Mouse (Mus musculus) liver, embryonic 14.5 days (tissue): ENCODE measurements around the gene Dcxr. TPM values are rescaled to one million over a fixed set of nuclear protein-coding genes. Genes with fewer than 3 reads are reported as not detected.
"Not testable (repeated sequence)": the region's sequence is repeated elsewhere in the genome, so short reads cannot be mapped to it uniquely, and the experiment has no call there.

Experiments
- ATAC-seq: fragments of 200-750 bp; cut with Nextera tagmentation; 2 replicates; pipeline ENCODE4 v1.8.0; 2017; ENCODE audit warnings: moderate number of reproducible peaks, mild to moderate bottlenecking, moderate library complexity; ENCODE audit not compliant: insufficient read depth
- DNase-seq, 3 experiments: peaks; one replicate each; pipeline ENCODE4 v3.0.0-alpha.2; 2012 to 2013; ENCODE audit warnings: low read depth in 3 of 3, low spot score in 3 of 3
- H3K27ac ChIP-seq: fragments of 300-500 bp; sonication (generic); 2 replicates; pipeline ENCODE4 v1.5.1; 2014; ENCODE audit warnings: moderate library complexity, mild to moderate bottlenecking, control low read depth, inconsistent platforms
- H3K27me3 ChIP-seq: fragments of 300-500 bp; sonication (generic); 2 replicates; pipeline ENCODE4 v1.6.1; 2014; ENCODE audit warnings: mild to moderate bottlenecking, low read length, moderate library complexity; ENCODE audit not compliant: control insufficient read depth, insufficient read depth
- H3K36me3 ChIP-seq: fragments of 300-500 bp; sonication (generic); replicated peaks from 2 replicates; pipeline ENCODE4 v1.6.1; 2014; ENCODE audit warnings: low read depth; ENCODE audit not compliant: control insufficient read depth, insufficient read depth
- H3K4me1 ChIP-seq, 2 experiments: fragments of 200-500 bp in 1 of 2; fragments of 300-500 bp in 1 of 2; sonication (generic) in 1 of 2; replicated peaks; 2 replicates each; pipeline ENCODE4 v1.6.1; 2012 to 2014; ENCODE audit warnings: antibody characterized with exemption in 1 of 2, inconsistent platforms in 1 of 2, low read length in 1 of 2; ENCODE audit not compliant: control insufficient read depth in 2 of 2, insufficient read depth in 2 of 2
- H3K4me2 ChIP-seq: fragments of 300-500 bp; sonication (generic); 2 replicates; pipeline ENCODE4 v1.6.1; 2014; ENCODE audit warnings: low read depth, mild to moderate bottlenecking, control low read depth, moderate library complexity
- H3K4me3 ChIP-seq, 2 experiments: fragments of 200-500 bp in 1 of 2; fragments of 300-500 bp in 1 of 2; sonication (generic) in 1 of 2; 2 replicates each; pipeline ENCODE4 v1.5.1; 2012 to 2014; ENCODE audit warnings: low read depth in 2 of 2, low read length in 2 of 2, mild to moderate bottlenecking in 2 of 2, control low read depth in 1 of 2, inconsistent platforms in 1 of 2, moderate library complexity in 1 of 2; ENCODE audit not compliant: insufficient read depth in 1 of 2
- H3K9ac ChIP-seq: fragments of 300-500 bp; sonication (generic); replicated peaks from 2 replicates; pipeline ENCODE4 v1.6.1; 2014; ENCODE audit warnings: mild to moderate bottlenecking, control low read depth, moderate library complexity
- H3K9me3 ChIP-seq: fragments of 300-500 bp; sonication (generic); 2 replicates; pipeline ENCODE4 v1.6.1; 2016; ENCODE audit warnings: low read length, mixed read lengths; ENCODE audit not compliant: control insufficient read depth
- CTCF ChIP-seq: IDR thresholded peaks from 2 replicates; pipeline ENCODE4 v1.5.1; 2016; ENCODE audit warnings: antibody characterized with exemption, low read depth, control low read depth
- EP300 ChIP-seq: IDR thresholded peaks from 2 replicates; pipeline ENCODE4 v1.6.1; 2016; ENCODE audit warnings: antibody characterized with exemption, low read depth
- WGBS: fragments of 180-500 bp; shearing (Covaris S2); extraction: QIAGEN DNeasy Blood & Tissue Kit; methylation state at CpG from one replicate; pipeline ENCODE4 v1.1.7; 2014; ENCODE audit not compliant: insufficient replicate concordance; 5-methylcytosine and 5-hydroxymethylcytosine counted together
- polyA plus RNA-seq, 2 experiments: library from polyadenylated mRNA; depleted of rRNA in 1 of 2; stranded (reverse) in 1 of 2; unstranded in 1 of 2; fragments of >200 nt; fragmentation: Nextera tagmentation in 1 of 2; extraction: Ambion mirVana in 1 of 2; gene quantifications; 2 replicates each; pipeline versions ENCODE4 v1.2.1 to v1.2.3; 2012 to 2014

The Dcxr gene
- polyA plus RNA-seq (2012; rRNA removed) (10.4 and 11.3 TPM in 2 replicates), polyA plus RNA-seq (2014; fragmentation: Nextera tagmentation; extraction: Ambion mirVana) (15.1 and 17.0 TPM in 2 replicates)

- DNase-seq = peak; percentile 75 to 80 (median 78)
- ATAC-seq = peak; percentile 83
- under 1% methylated on average over 14 of the region's 14 CpGs for WGBS
- peaks cover 7% of the 10 kb centered on the region for H3K27me3 ChIP-seq
- H3K4me1 ChIP-seq = peaks cover 0 to 6% of the 10 kb centered on the region in 2 experiments; a peak in 2 of 4 replicates
- H3K4me3 ChIP-seq = peak within 1 kb of the TSS; percentile 46 to 62
- peak within 1 kb of the TSS; percentile 79 for H3K4me2 ChIP-seq
- TF ChIP-seq CTCF (peak; percentile 50), EP300 (no peak)
- H3K36me3 ChIP-seq = no peaks in the 10 kb centered on the region
- no peak within 1 kb of the TSS for H3K27ac ChIP-seq
- no peaks in the 10 kb centered on the region for H3K9me3 ChIP-seq
- H3K9ac ChIP-seq = peak within 1 kb of the TSS; percentile 49
These were observed at the start of gene Dcxr for GRCm38 (mm10) chr11:120727169-120727527. Dcxr (minus strand) TSS chr11:120727281.

DNA sequence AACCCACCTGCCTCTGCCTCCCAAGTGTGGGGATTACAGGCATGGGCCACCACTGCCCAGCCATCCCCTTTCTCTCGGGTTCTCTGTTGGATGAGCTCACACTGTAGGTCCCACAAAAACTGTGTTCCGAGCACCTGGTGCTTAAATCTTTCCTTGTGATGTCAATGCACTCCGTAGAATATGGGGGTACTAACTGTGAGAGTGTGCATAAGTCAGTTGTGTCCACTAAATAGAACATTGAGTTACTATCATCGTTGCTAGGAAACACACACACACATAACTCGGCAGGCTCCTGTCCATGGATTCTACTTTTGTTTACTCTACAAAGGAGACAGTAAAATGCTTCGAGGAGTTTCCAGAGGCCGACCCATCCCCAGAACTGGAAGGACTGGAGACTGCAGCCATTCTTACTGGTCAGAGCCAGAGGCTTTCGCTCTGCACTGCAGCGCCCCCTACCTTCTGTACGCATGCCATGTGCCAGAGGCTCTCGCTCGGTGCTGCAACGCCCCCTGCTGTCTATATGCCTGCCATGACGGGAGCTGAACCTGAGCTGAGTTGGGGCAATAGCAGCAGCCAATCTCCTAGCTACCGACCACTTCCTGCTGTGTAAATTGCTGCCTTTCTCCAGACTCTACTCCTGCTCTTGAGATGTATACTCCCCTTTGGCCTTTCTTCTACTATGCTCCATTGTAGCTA is 48.8 kb upstream of the Dcxr start:
- H3K9ac ChIP-seq = no peak overlapping the region
- ATAC-seq (peak; percentile 73), DNase-seq (peak; percentile 71 to 79 (median 76))
- no peak overlapping the region for H3K27ac ChIP-seq
- H3K4me3 ChIP-seq = no peak overlapping the region
- no peaks in the 10 kb centered on the region for H3K27me3 ChIP-seq
- H3K9me3 ChIP-seq = no peaks in the 10 kb centered on the region
- no peaks in the 10 kb centered on the region for H3K4me1 ChIP-seq
- TF ChIP-seq EP300 (no peak), CTCF (peak; percentile 100)
- no peaks in the 10 kb centered on the region for H3K36me3 ChIP-seq
- WGBS = 20% methylated on average over 15 of the region's 15 CpGs
- H3K4me2 ChIP-seq = no peak overlapping the region

DNA sequence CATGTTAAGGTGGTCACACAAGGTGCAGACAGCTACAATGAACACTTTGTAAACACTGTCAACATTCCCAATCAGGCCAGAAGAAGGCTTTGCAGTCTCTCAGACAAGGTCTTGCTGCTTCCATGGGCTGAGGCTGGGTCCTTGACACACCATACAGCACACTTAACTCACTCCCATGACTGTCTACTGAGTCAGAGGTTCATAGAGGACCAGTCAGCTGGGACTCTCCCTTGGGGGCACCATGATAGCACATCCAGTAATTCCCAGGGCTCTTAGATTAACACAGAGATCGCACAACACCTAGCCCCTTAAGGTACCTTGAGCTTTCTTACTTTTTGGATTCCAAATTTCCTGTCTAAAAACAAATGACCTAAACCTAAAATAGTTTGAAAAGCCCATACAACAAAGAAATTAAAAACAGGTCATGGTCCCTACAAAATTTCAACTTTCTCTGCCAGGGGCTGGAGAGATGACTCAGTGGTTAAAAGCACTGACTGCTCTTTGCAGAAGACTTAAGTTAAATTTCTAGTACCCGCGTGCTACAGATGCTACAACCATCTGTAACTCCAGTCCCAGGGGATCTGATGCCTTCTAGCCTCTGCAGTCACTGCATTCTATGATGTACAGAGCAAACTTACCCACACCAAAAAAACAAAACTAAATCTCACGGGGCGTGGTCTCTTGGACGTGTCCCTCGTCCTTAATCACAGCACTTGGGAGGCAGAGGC is 46.5 kb upstream of the Dcxr start:
- Histone ChIP-seq H3K9ac (no peak overlapping the region), H3K4me3 (no peak overlapping the region), H3K4me1 (peaks cover 0 to under 1% of the 10 kb centered on the region in 2 experiments; a peak in 2 of 4 replicates), H3K27me3 (no peaks in the 10 kb centered on the region), H3K4me2 (no peak overlapping the region), H3K36me3 (no peaks in the 10 kb centered on the region), H3K27ac (no peak overlapping the region), H3K9me3 (no peaks in the 10 kb centered on the region)
- TF ChIP-seq CTCF (no peak), EP300 (no peak)
- ATAC-seq (no peak), DNase-seq (no peak)
- 68% methylated on average over 7 of the region's 7 CpGs for WGBS

GRCm38 (mm10) chr11:120772749-120773148 is 45.7 kb upstream of the Dcxr start:
- Histone ChIP-seq H3K9ac (no peak overlapping the region), H3K9me3 (no peaks in the 10 kb centered on the region), H3K27me3 (no peaks in the 10 kb centered on the region), H3K4me3 (no peak overlapping the region), H3K4me1 (peaks cover 0 to 3% of the 10 kb centered on the region in 2 experiments; a peak in 2 of 4 replicates), H3K27ac (no peak overlapping the region), H3K4me2 (no peak overlapping the region), H3K36me3 (no peaks in the 10 kb centered on the region)
- no peak for TF ChIP-seq CTCF
- no peak for TF ChIP-seq EP300
- ATAC-seq = no peak
- no peak for DNase-seq
- 69% methylated on average over 3 of the region's 3 CpGs for WGBS

GRCm38 (mm10) chr11:120768206-120768605 is 41.1 kb upstream of the Dcxr start:
- Histone ChIP-seq H3K4me1 (peaks cover 0 to 3% of the 10 kb centered on the region in 2 experiments; a peak in 2 of 4 replicates), H3K9me3 (no peaks in the 10 kb centered on the region), H3K9ac (no peak overlapping the region), H3K36me3 (no peaks in the 10 kb centered on the region), H3K27ac (no peak overlapping the region), H3K27me3 (no peaks in the 10 kb centered on the region), H3K4me3 (no peak overlapping the region), H3K4me2 (no peak overlapping the region)
- DNase-seq = no peak
- WGBS = 71% methylated on average over 1 of the region's 1 CpGs
- TF ChIP-seq CTCF (no peak), EP300 (no peak)
- no peak for ATAC-seq

DNA sequence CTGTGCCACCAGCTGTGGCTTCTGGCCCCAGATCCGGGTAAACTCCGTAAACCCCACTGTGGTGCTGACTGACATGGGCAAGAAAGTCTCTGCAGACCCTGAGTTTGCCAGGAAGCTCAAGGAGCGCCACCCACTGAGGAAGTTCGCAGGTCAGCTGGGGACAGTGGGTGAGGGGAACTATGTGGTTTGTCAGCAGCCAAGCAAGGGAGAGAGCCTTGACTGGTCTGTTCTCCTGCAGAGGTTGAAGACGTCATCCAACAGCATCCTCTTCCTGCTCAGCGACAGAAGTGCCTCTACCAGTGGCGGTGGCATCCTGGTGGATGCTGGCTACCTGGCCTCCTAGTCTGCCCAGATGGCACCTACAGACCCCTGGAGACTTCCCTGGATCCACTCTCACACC is 39.9 kb upstream of the Dcxr start:
- not testable (repeated sequence) for H3K4me2 ChIP-seq, H3K9ac ChIP-seq, H3K4me1 ChIP-seq, H3K27ac ChIP-seq, DNase-seq, H3K27me3 ChIP-seq, ATAC-seq, H3K9me3 ChIP-seq, H3K4me3 ChIP-seq, H3K36me3 ChIP-seq
- 7% methylated on average over 5 of the region's 7 CpGs for WGBS

- not testable (repeated sequence) for H3K36me3 ChIP-seq, H3K9me3 ChIP-seq, H3K4me1 ChIP-seq, H3K9ac ChIP-seq, H3K27me3 ChIP-seq, H3K4me3 ChIP-seq, DNase-seq, H3K27ac ChIP-seq, H3K4me2 ChIP-seq, ATAC-seq
- 10% methylated on average over 5 of the region's 23 CpGs for WGBS
These were observed 36.3 kb upstream of the Dcxr start for GRCm38 (mm10) chr11:120763121-120763999.
